Mouse (Mus musculus) forebrain, embryonic 13.5 days (tissue): ENCODE measurements around the gene Tsc22d4. TPM values are rescaled to one million over a fixed set of nuclear protein-coding genes. Genes with fewer than 3 reads are reported as not detected.

ENCODE experiments used
- ATAC-seq: fragments of 200-750 bp; cut with Nextera tagmentation; 2 replicates; pipeline ENCODE4 v1.8.0; 2017
- H3K27ac ChIP-seq: fragments of 300-500 bp; sonication (generic); 2 replicates; pipeline ENCODE4 v1.5.1; 2015; ENCODE audit warnings: inconsistent platforms, mild to moderate bottlenecking, moderate library complexity
- H3K27me3 ChIP-seq: fragments of 300-500 bp; sonication (generic); 2 replicates; pipeline ENCODE4 v1.6.1; 2015; ENCODE audit warnings: mild to moderate bottlenecking, inconsistent platforms
- H3K36me3 ChIP-seq: fragments of 300-500 bp; sonication (generic); 2 replicates; pipeline ENCODE4 v1.6.1; 2015; ENCODE audit warnings: mild to moderate bottlenecking, inconsistent platforms; ENCODE audit not compliant: poor library complexity, severe bottlenecking
- H3K4me1 ChIP-seq: fragments of 300-500 bp; sonication (generic); 2 replicates; pipeline ENCODE4 v1.6.1; 2015; ENCODE audit warnings: inconsistent platforms
- H3K4me2 ChIP-seq: fragments of 300-500 bp; sonication (generic); 2 replicates; pipeline ENCODE4 v1.6.1; 2015; ENCODE audit warnings: inconsistent platforms, mild to moderate bottlenecking, moderate library complexity
- H3K4me3 ChIP-seq: fragments of 300-500 bp; sonication (generic); 2 replicates; pipeline ENCODE4 v1.5.1; 2015; ENCODE audit warnings: mild to moderate bottlenecking, inconsistent platforms
- H3K9ac ChIP-seq: fragments of 300-500 bp; sonication (generic); 2 replicates; pipeline ENCODE4 v1.6.1; 2015; ENCODE audit warnings: mild to moderate bottlenecking, inconsistent platforms
- H3K9me3 ChIP-seq: fragments of 300-500 bp; sonication (generic); replicated peaks from 2 replicates; pipeline ENCODE4 v1.6.1; 2016; ENCODE audit warnings: inconsistent platforms
- WGBS: fragments of 180-500 bp; shearing (Covaris S2); methylation state at CpG from one replicate; pipeline ENCODE4 v1.1.7; 2015; 5-methylcytosine and 5-hydroxymethylcytosine counted together
- polyA plus RNA-seq: library from polyadenylated mRNA; unstranded; fragments of >200 nt; fragmentation: Nextera tagmentation; extraction: Ambion mirVana; gene quantifications from 2 replicates; pipeline ENCODE4 v1.2.1, GENCODE M21; 2015

Gene Tsc22d4
- polyA plus RNA-seq, 1 experiment from 2014 or later: 64.3 TPM

GRCm38 (mm10) chr5:137723840-137724239 is 21.7 kb upstream of the Tsc22d4 start:
- 90% methylated on average over 5 of the region's 5 CpGs for WGBS
- H3K4me1 ChIP-seq: no peaks in the 10 kb centered on the region
- H3K27me3 ChIP-seq: no peaks in the 10 kb centered on the region
- no peak overlapping the region for H3K4me2 ChIP-seq
- H3K9me3 ChIP-seq: no peaks in the 10 kb centered on the region
- no peak overlapping the region for H3K9ac ChIP-seq
- no peak for ATAC-seq
- H3K36me3 ChIP-seq: no peaks in the 10 kb centered on the region
- H3K4me3 ChIP-seq: no peak overlapping the region
- no peak overlapping the region for H3K27ac ChIP-seq

- H3K9me3 ChIP-seq: no peaks in the 10 kb centered on the region
- H3K27ac ChIP-seq: no peak overlapping the region
- no peak overlapping the region for H3K4me3 ChIP-seq
- no peak overlapping the region for H3K9ac ChIP-seq
- H3K4me1 ChIP-seq: peaks cover 9% of the 10 kb centered on the region
- H3K27me3 ChIP-seq: no peaks in the 10 kb centered on the region
- no peak for ATAC-seq
- WGBS: 78% methylated on average over 6 of the region's 6 CpGs
- peaks cover 22% of the 10 kb centered on the region for H3K36me3 ChIP-seq
- H3K4me2 ChIP-seq: no peak overlapping the region
These were observed 18.8 kb upstream of the Tsc22d4 start for GRCm38 (mm10) chr5:137726767-137727166.

GRCm38 (mm10) chr5:137733638-137734288 is 11.8 kb upstream of the Tsc22d4 start:
- WGBS: 17% methylated on average over 12 of the region's 12 CpGs
- Histone ChIP-seq H3K9me3 (no peaks in the 10 kb centered on the region), H3K4me3 (peak overlapping the region; percentile 34), H3K4me1 (peaks cover 58% of the 10 kb centered on the region), H3K9ac (peak overlapping the region; percentile 51), H3K27ac (peak overlapping the region; percentile 99), H3K36me3 (peaks cover 72% of the 10 kb centered on the region), H3K4me2 (peak overlapping the region; percentile 64), H3K27me3 (no peaks in the 10 kb centered on the region)
- peak; percentile 74 for ATAC-seq

- ATAC-seq: peak; percentile 98
- Histone ChIP-seq H3K4me2 (peak overlapping the region; percentile 64), H3K9me3 (no peaks in the 10 kb centered on the region), H3K9ac (peak overlapping the region; percentile 62), H3K4me1 (peaks cover 65% of the 10 kb centered on the region), H3K36me3 (peaks cover 69% of the 10 kb centered on the region), H3K4me3 (peak overlapping the region; percentile 34), H3K27me3 (no peaks in the 10 kb centered on the region), H3K27ac (peak overlapping the region; percentile 99)
- 31% methylated on average over 6 of the region's 6 CpGs for WGBS
These were observed 11.1 kb upstream of the Tsc22d4 start for GRCm38 (mm10) chr5:137734289-137735061.

- H3K4me2 ChIP-seq: peak overlapping the region; percentile 91
- 79% methylated on average over 6 of the region's 6 CpGs for WGBS
- H3K36me3 ChIP-seq: peaks cover 44% of the 10 kb centered on the region
- ATAC-seq: no peak
- peak overlapping the region; percentile 48; the same call in 1 of the 2 replicates for H3K27ac ChIP-seq
- peak overlapping the region; percentile 47; the same call in 1 of the 2 replicates for H3K9ac ChIP-seq
- H3K9me3 ChIP-seq: no peaks in the 10 kb centered on the region
- peaks cover 69% of the 10 kb centered on the region for H3K4me1 ChIP-seq
- H3K4me3 ChIP-seq: 0 out of 2 replicates have a peak overlapping the region, but pooled peaks have one; percentile 2
- no peaks in the 10 kb centered on the region for H3K27me3 ChIP-seq
These were observed 8.1 kb upstream of the Tsc22d4 start for GRCm38 (mm10) chr5:137737400-137737940.

- peak overlapping the region; percentile 78 for H3K27ac ChIP-seq
- peak overlapping the region; percentile 81 for H3K9ac ChIP-seq
- H3K4me1 ChIP-seq: peaks cover 62% of the 10 kb centered on the region
- H3K36me3 ChIP-seq: peaks cover 34% of the 10 kb centered on the region
- H3K9me3 ChIP-seq: no peaks in the 10 kb centered on the region
- WGBS: 13% methylated on average over 5 of the region's 5 CpGs
- ATAC-seq: no peak
- H3K4me3 ChIP-seq: peak overlapping the region; percentile 63
- H3K27me3 ChIP-seq: no peaks in the 10 kb centered on the region
- peak overlapping the region; percentile 91 for H3K4me2 ChIP-seq
These were observed 7.0 kb upstream of the Tsc22d4 start for GRCm38 (mm10) chr5:137738516-137738915.

GRCm38 (mm10) chr5:137739471-137739870 is 6.1 kb upstream of the Tsc22d4 start:
- peaks cover 53% of the 10 kb centered on the region for H3K4me1 ChIP-seq
- no peaks in the 10 kb centered on the region for H3K27me3 ChIP-seq

GRCm38 (mm10) chr5:137740506-137740905 is 5.0 kb upstream of the Tsc22d4 start:
- no peaks in the 10 kb centered on the region for H3K27me3 ChIP-seq
- 5% methylated on average over 11 of the region's 11 CpGs for WGBS
- ATAC-seq: peak; percentile 11; the same call in 1 of the 2 replicates
- H3K4me3 ChIP-seq: peak overlapping the region; percentile 63
- H3K36me3 ChIP-seq: peaks cover 24% of the 10 kb centered on the region
- H3K27ac ChIP-seq: peak overlapping the region; percentile 78
- H3K9ac ChIP-seq: peak overlapping the region; percentile 81
- H3K4me2 ChIP-seq: peak overlapping the region; percentile 91
- no peaks in the 10 kb centered on the region for H3K9me3 ChIP-seq
- peaks cover 46% of the 10 kb centered on the region for H3K4me1 ChIP-seq

More at GRCm38 (mm10) chr5:137739471-137739870, 6.1 kb upstream of the Tsc22d4 start:
- Histone ChIP-seq H3K27ac (peak overlapping the region; percentile 78), H3K36me3 (peaks cover 33% of the 10 kb centered on the region), H3K4me3 (peak overlapping the region; percentile 63), H3K9me3 (no peaks in the 10 kb centered on the region), H3K4me2 (peak overlapping the region; percentile 91), H3K9ac (peak overlapping the region; percentile 81)
- no peak for ATAC-seq
- WGBS: 15% methylated on average over 9 of the region's 9 CpGs

- peak within 1 kb of the TSS; percentile 63 for H3K4me3 ChIP-seq
- ATAC-seq: peak; percentile 88
- H3K9me3 ChIP-seq: no peaks in the 10 kb centered on the region
- H3K4me1 ChIP-seq: peaks cover 43% of the 10 kb centered on the region
- H3K27me3 ChIP-seq: no peaks in the 10 kb centered on the region
- WGBS: 0% methylated on average over 58 of the region's 71 CpGs
- peak within 1 kb of the TSS; percentile 81 for H3K9ac ChIP-seq
- H3K4me2 ChIP-seq: peak within 1 kb of the TSS; percentile 91
- H3K36me3 ChIP-seq: peaks cover 17% of the 10 kb centered on the region
- peak within 1 kb of the TSS; percentile 78 for H3K27ac ChIP-seq
These were observed 4.3 kb upstream of the Tsc22d4 start, which contains the start of gene Nyap1 for GRCm38 (mm10) chr5:137741023-137741931. Gene Nyap1, minus strand, starts transcription at chr5:137741607.

GRCm38 (mm10) chr5:137742048-137742447 is 3.5 kb upstream of the Tsc22d4 start:
- Histone ChIP-seq H3K27me3 (no peaks in the 10 kb centered on the region), H3K27ac (no peak overlapping the region), H3K4me1 (peaks cover 51% of the 10 kb centered on the region), H3K9ac (no peak overlapping the region), H3K36me3 (peaks cover 9% of the 10 kb centered on the region), H3K4me3 (no peak overlapping the region), H3K9me3 (no peaks in the 10 kb centered on the region), H3K4me2 (peak overlapping the region; percentile 91)
- no peak for ATAC-seq
- WGBS: 73% methylated on average over 10 of the region's 10 CpGs

- Histone ChIP-seq H3K27me3 (no peaks in the 10 kb centered on the region), H3K36me3 (peaks cover 5% of the 10 kb centered on the region), H3K9me3 (no peaks in the 10 kb centered on the region), H3K9ac (no peak overlapping the region), H3K4me3 (no peak overlapping the region), H3K27ac (no peak overlapping the region), H3K4me1 (peaks cover 55% of the 10 kb centered on the region), H3K4me2 (no peak overlapping the region)
- no peak for ATAC-seq
- 89% methylated on average over 6 of the region's 6 CpGs for whole genome bisulfite sequencing
These were observed 2.7 kb upstream of the Tsc22d4 start for GRCm38 (mm10) chr5:137742836-137743235.
